Mouse (Mus musculus) myocyte (in vitro differentiated cells): ENCODE measurements around the gene Zcchc3. TPM values are rescaled to one million over a fixed set of nuclear protein-coding genes. Genes with fewer than 3 reads are reported as not detected.

Experiments
- H3K27me3 ChIP-seq: one replicate; pipeline ENCODE4 v1.6.1; 2011; ENCODE audit not compliant: control insufficient read depth, insufficient read depth, insufficient read length
- H3K36me3 ChIP-seq: one replicate; pipeline ENCODE4 v1.6.1; 2011; ENCODE audit not compliant: control insufficient read depth, insufficient read depth
- H3K4me2 ChIP-seq: one replicate; pipeline ENCODE4 v1.6.1; 2011; ENCODE audit warnings: low read depth, control low read depth
- H3K4me3 ChIP-seq: one replicate; pipeline ENCODE4 v1.5.1; 2011; ENCODE audit warnings: mild to moderate bottlenecking, control low read depth, moderate library complexity
- H3K79me2 ChIP-seq: one replicate; pipeline ENCODE4 v1.6.1; 2011; ENCODE audit not compliant: control insufficient read depth, insufficient read depth
- H3ac ChIP-seq: one replicate; pipeline ENCODE4 v1.6.1; 2011; ENCODE audit not compliant: control insufficient read depth, insufficient read length
- E2F4 ChIP-seq: IDR thresholded peaks from one replicate; pipeline ENCODE4 v1.6.1; 2011; ENCODE audit warnings: mild to moderate bottlenecking, control low read depth, moderate library complexity; ENCODE audit not compliant: insufficient read depth
- MYOD1 ChIP-seq, 3 experiments: IDR thresholded peaks; one replicate each; pipeline ENCODE4 v1.6.1; 2011; ENCODE audit warnings: control low read depth in 2 of 3, low read depth in 2 of 3, mild to moderate bottlenecking in 2 of 3, moderate library complexity in 1 of 3; ENCODE audit not compliant: insufficient read length in 2 of 3, control insufficient read depth in 1 of 3
- MYOG ChIP-seq, 3 experiments: IDR thresholded peaks; one replicate each; pipeline ENCODE4 v1.6.1; 2011; ENCODE audit warnings: control low read depth in 2 of 3, low read depth in 2 of 3, mild to moderate bottlenecking in 2 of 3; ENCODE audit not compliant: insufficient read length in 2 of 3, control insufficient read depth in 1 of 3, insufficient read depth in 1 of 3
- POLR2A ChIP-seq: IDR thresholded peaks from one replicate; pipeline ENCODE4 v1.6.1; 2011; ENCODE audit warnings: low read depth, mild to moderate bottlenecking, control low read depth, moderate library complexity; ENCODE audit not compliant: insufficient read length
- POLR2AphosphoS2 ChIP-seq: IDR thresholded peaks from one replicate; pipeline ENCODE4 v1.6.1; 2011; ENCODE audit warnings: low read depth, control low read depth; ENCODE audit not compliant: insufficient read length
- REST ChIP-seq: IDR thresholded peaks from one replicate; pipeline ENCODE4 v1.6.1; 2011; ENCODE audit warnings: mild to moderate bottlenecking, control low read depth, moderate library complexity; ENCODE audit not compliant: insufficient read depth, insufficient read length
- SRF ChIP-seq: IDR thresholded peaks from one replicate; pipeline ENCODE4 v1.6.1; 2011; ENCODE audit warnings: low read depth; ENCODE audit not compliant: control insufficient read depth, insufficient read length
- TCF12 ChIP-seq: IDR thresholded peaks from one replicate; pipeline ENCODE4 v1.6.1; 2011; ENCODE audit warnings: mild to moderate bottlenecking, control low read depth; ENCODE audit not compliant: poor library complexity, insufficient read depth, severe bottlenecking
- TCF3 ChIP-seq: IDR thresholded peaks from one replicate; pipeline ENCODE4 v1.6.1; 2011; ENCODE audit warnings: low read depth, control low read depth; ENCODE audit not compliant: insufficient read length
- USF1 ChIP-seq: IDR thresholded peaks from one replicate; pipeline ENCODE4 v1.6.1; 2011; ENCODE audit warnings: low read depth, mild to moderate bottlenecking, control low read depth, moderate library complexity
- polyA plus RNA-seq: library from polyadenylated mRNA; unstranded; fragments of >200 nt; fragmentation: generic; extraction: Trizol; gene quantifications from one replicate; pipeline ENCODE4 v1.2.1, GENCODE M21; 2012; ENCODE audit warnings: missing spikeins

Gene Zcchc3
- polyA plus RNA-seq, 1 experiment, result not detected

DNA sequence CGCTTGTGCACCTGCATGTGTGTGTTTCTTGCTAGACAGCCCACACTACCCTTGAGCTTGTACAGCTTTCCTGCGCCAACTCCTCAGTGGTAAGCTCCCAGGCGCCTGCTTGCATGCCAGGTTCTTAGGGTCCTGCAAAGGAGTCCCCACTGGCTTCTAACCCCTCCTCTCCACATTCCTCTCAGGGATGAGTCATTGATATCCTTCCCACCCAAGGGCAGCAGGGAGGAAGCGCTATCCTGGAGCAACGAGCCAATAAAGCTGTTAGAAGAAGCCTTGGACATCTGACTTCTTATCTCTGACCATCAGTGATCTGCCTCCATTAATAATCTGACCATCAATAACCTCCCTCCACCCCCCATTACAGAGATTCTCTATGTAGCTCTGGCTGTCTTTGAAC is 46.9 kb downstream of the Zcchc3 start:
- TF ChIP-seq TCF12, result no peak
- no peak for TF ChIP-seq SRF
- TF ChIP-seq USF1, result no peak
- TF ChIP-seq POLR2A, result no peak
- no peak for TF ChIP-seq REST
- no peak for TF ChIP-seq E2F4
- no peak for TF ChIP-seq TCF3
- TF ChIP-seq POLR2AphosphoS2, result no peak
- Histone ChIP-seq H3ac (no peak overlapping the region), H3K79me2 (no peaks in the 10 kb centered on the region), H3K27me3 (no peaks in the 10 kb centered on the region), H3K4me3 (no peak overlapping the region), H3K4me2 (no peak overlapping the region), H3K36me3 (no peaks in the 10 kb centered on the region)

DNA sequence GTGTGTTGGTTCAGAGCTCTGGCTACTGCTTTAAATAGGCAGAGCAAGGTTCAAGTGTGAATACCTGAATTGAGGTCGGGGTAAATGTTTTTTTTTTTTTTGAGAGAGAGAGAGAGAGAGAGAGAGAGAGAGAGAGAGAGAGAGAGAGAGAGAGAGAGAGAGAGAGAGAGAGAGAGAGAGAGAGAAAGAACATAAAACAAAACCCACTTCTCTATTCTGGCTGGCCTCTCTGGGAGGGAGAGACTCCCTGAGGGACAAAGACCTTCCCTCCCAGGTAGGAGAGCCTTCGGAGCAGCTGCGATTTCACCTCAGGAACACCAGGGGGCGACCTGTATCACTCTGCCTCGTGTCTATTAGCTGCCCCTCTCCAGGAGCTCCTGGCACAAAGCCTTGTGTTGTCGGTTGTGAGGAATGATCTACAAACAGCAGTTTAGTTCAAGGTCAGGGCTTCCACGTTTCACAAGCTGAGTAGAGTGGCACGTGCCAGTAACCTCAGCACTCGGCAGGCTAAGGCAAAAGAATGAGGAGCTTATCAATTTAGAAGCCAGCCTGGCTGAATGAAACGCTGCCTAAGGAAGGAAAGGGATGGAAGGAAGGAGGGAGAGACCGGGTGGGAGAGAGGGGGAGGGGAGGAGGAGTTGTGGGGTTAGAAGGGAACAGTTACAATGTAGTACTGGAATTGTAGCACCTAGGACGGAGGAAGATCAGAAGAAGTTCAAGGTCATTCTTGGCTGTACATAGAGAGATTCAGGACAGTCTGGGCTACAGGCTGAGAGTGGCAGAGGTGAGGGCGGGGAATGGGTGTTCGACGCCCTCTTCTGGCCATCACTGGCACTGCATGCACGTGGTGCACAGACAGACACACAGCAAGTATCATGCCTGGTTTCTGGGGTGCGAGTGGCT is 51.3 kb downstream of the Zcchc3 start:
- no peaks in the 10 kb centered on the region for H3K79me2 ChIP-seq
- no peak overlapping the region for H3K4me3 ChIP-seq
- no peak overlapping the region for H3ac ChIP-seq
- no peaks in the 10 kb centered on the region for H3K27me3 ChIP-seq
- TF ChIP-seq SRF, result no peak
- TF ChIP-seq E2F4, result no peak
- TF ChIP-seq REST, result no peak
- TF ChIP-seq USF1, result no peak
- TF ChIP-seq POLR2A, result no peak
- no peak for TF ChIP-seq MYOG (IDR thresholded peaks at IDR 0.05; ENCODE audit: control insufficient read depth in 1 of 3, insufficient read depth in 1 of 3, insufficient read length in 2 of 3, low read depth in 2 of 3)
- no peak for TF ChIP-seq POLR2AphosphoS2
- TF ChIP-seq MYOD1 (IDR thresholded peaks at IDR 0.05; ENCODE audit: control insufficient read depth in 1 of 3, insufficient read length in 2 of 3, low read depth in 2 of 3), result no peak
- no peaks in the 10 kb centered on the region for H3K36me3 ChIP-seq
- peak overlapping the region; percentile 62 for H3K4me2 ChIP-seq

Other genes with a start within 250 kb of the Zcchc3 start
- 47.5 TPM for gene Csnk2a1, start 188.2 kb downstream of the Zcchc3 start, polyA plus RNA-seq
- gene Tbc1d20, start 121.2 kb downstream of the Zcchc3 start, polyA plus RNA-seq, result 51.8 TPM
- 73.3 TPM for gene Rbck1, start 82.4 kb downstream of the Zcchc3 start, polyA plus RNA-seq
- gene Trib3, start 71.0 kb downstream of the Zcchc3 start, polyA plus RNA-seq, result 410 TPM
- gene Nrsn2, start 38.4 kb downstream of the Zcchc3 start, polyA plus RNA-seq, result not detected
- 7.8 TPM for gene Sox12, start 17.0 kb downstream of the Zcchc3 start, polyA plus RNA-seq
- not detected for gene 6820408C15Rik, start 560 bp upstream of the Zcchc3 start, polyA plus RNA-seq
- not detected for gene Defb23, start 49.6 kb upstream of the Zcchc3 start, polyA plus RNA-seq
- not detected for gene Defb20, start 62.0 kb upstream of the Zcchc3 start, polyA plus RNA-seq
- not detected for gene Defb22, start 75.1 kb upstream of the Zcchc3 start, polyA plus RNA-seq
- gene Defb26, start 96.7 kb upstream of the Zcchc3 start, polyA plus RNA-seq, result not detected
- gene Defb28, start 103.2 kb upstream of the Zcchc3 start, polyA plus RNA-seq, result not detected
- not detected for gene Defb29, start 125.1 kb upstream of the Zcchc3 start, polyA plus RNA-seq
- not detected for gene Gm17416, start 154.3 kb upstream of the Zcchc3 start, polyA plus RNA-seq
- not detected for gene Defb21, start 157.7 kb upstream of the Zcchc3 start, polyA plus RNA-seq
- not detected for gene Defb19, start 165.3 kb upstream of the Zcchc3 start, polyA plus RNA-seq
- 0.30 TPM for gene Defb45, start 184.4 kb upstream of the Zcchc3 start, polyA plus RNA-seq
- gene Defb36, start 189.3 kb upstream of the Zcchc3 start, polyA plus RNA-seq, result not detected
- gene Defb25, start 208.0 kb upstream of the Zcchc3 start, polyA plus RNA-seq, result 8.8 TPM
- gene Rem1, start 211.9 kb upstream of the Zcchc3 start, polyA plus RNA-seq, result 28.3 TPM